Mouse (Mus musculus) heart, postnatal 0 days (tissue): ENCODE measurements around the gene Espn. TPM values are rescaled to one million over a fixed set of nuclear protein-coding genes. Genes with fewer than 3 reads are reported as not detected.
A peak's percentile ranks its signal among the peaks of the same experiment; 100 is the strongest.

ENCODE experiments used
- ATAC-seq: fragments of 200-750 bp; cut with Nextera tagmentation; 2 replicates; pipeline ENCODE4 v1.8.0; 2017; ENCODE audit warnings: low read depth, moderate number of reproducible peaks, moderate library complexity; ENCODE audit not compliant: insufficient read depth
- DNase-seq: peaks from one replicate; pipeline ENCODE4 v3.0.0-alpha.2; 2016; ENCODE audit warnings: low spot score
- H3K27ac ChIP-seq: fragments of 300-500 bp; sonication (generic); 2 replicates; pipeline ENCODE4 v1.5.1; 2014; ENCODE audit warnings: low read depth, mild to moderate bottlenecking
- H3K27me3 ChIP-seq: fragments of 300-500 bp; sonication (generic); 2 replicates; pipeline ENCODE4 v1.6.1; 2014; ENCODE audit warnings: low read length, mixed read lengths; ENCODE audit not compliant: control insufficient read depth, insufficient read depth
- H3K36me3 ChIP-seq: fragments of 300-500 bp; sonication (generic); replicated peaks from 2 replicates; pipeline ENCODE4 v1.6.1; 2014; ENCODE audit warnings: low read length, mixed read lengths; ENCODE audit not compliant: control insufficient read depth, insufficient read depth
- H3K4me1 ChIP-seq: fragments of 300-500 bp; sonication (generic); 2 replicates; pipeline ENCODE4 v1.6.1; 2014; ENCODE audit warnings: antibody characterized with exemption; ENCODE audit not compliant: control insufficient read depth, insufficient read depth
- H3K4me2 ChIP-seq: fragments of 300-500 bp; sonication (generic); 2 replicates; pipeline ENCODE4 v1.6.1; 2014; ENCODE audit warnings: low read depth, mild to moderate bottlenecking, low read length, moderate library complexity
- H3K4me3 ChIP-seq: fragments of 300-500 bp; sonication (generic); 2 replicates; pipeline ENCODE4 v1.5.1; 2014; ENCODE audit warnings: low read depth, low read length
- H3K9ac ChIP-seq: fragments of 300-500 bp; sonication (generic); replicated peaks from 2 replicates; pipeline ENCODE4 v1.6.1; 2014; ENCODE audit warnings: low read depth, low read length, mixed read lengths
- H3K9me3 ChIP-seq: fragments of 300-500 bp; sonication (generic); replicated peaks from 2 replicates; pipeline ENCODE4 v1.6.1; 2016; ENCODE audit warnings: low read length; ENCODE audit not compliant: control insufficient read depth
- CTCF ChIP-seq: IDR thresholded peaks from 2 replicates; pipeline ENCODE4 v1.5.1; 2016; ENCODE audit warnings: antibody characterized with exemption, control low read depth, low read depth
- EP300 ChIP-seq: IDR thresholded peaks from 2 replicates; pipeline ENCODE4 v1.6.1; 2016; ENCODE audit warnings: antibody characterized with exemption, low read depth
- WGBS: fragments of 180-500 bp; shearing (Covaris S2); extraction: QIAGEN DNeasy Blood & Tissue Kit; methylation state at CpG from one replicate; pipeline ENCODE4 v1.1.7; 2014; 5-methylcytosine and 5-hydroxymethylcytosine counted together
- polyA plus RNA-seq: library from polyadenylated mRNA; unstranded; fragments of >200 nt; fragmentation: Nextera tagmentation; extraction: Ambion mirVana; gene quantifications from 2 replicates; pipeline ENCODE4 v1.2.1, GENCODE M21; 2015
- total RNA-seq: library from RNA; depleted of rRNA; stranded (reverse); fragments of >200 nt; gene quantifications from 2 replicates; pipeline ENCODE4 v1.2.3, GENCODE M21; 2014; ENCODE audit warnings: low replicate concordance

The Espn gene
- total and polyA plus RNA-seq, 2 experiments from 2014 or later: 0.34 to 0.87 TPM

GRCm38 (mm10) chr4:152115921-152116612 is 36.1 kb downstream of the Espn start, which contains the start of gene Tnfrsf25:
Gene Tnfrsf25, plus strand, starts transcription at chr4:152115934.
- H3K4me3 ChIP-seq: peak within 1 kb of the TSS; percentile 33
- WGBS: 8% methylated on average over 29 of the region's 30 CpGs
- H3K27ac ChIP-seq: peak within 1 kb of the TSS; percentile 43; the same call in 1 of the 2 replicates
- TF ChIP-seq CTCF (no peak), EP300 (no peak)
- peaks cover 60% of the 10 kb centered on the region for H3K27me3 ChIP-seq
- H3K9ac ChIP-seq: peak within 1 kb of the TSS; percentile 45
- H3K4me2 ChIP-seq: peak within 1 kb of the TSS; percentile 50
- no peaks in the 10 kb centered on the region for H3K9me3 ChIP-seq
- peak; percentile 16 for ATAC-seq
- H3K4me1 ChIP-seq: peaks cover 14% of the 10 kb centered on the region
- peaks cover 39% of the 10 kb centered on the region for H3K36me3 ChIP-seq
- DNase-seq: peak; percentile 4

- peaks cover 58% of the 10 kb centered on the region for H3K36me3 ChIP-seq
- WGBS: 74% methylated on average over 16 of the region's 16 CpGs
- H3K4me1 ChIP-seq: peaks cover 7% of the 10 kb centered on the region
- H3K27me3 ChIP-seq: peaks cover 40% of the 10 kb centered on the region
- H3K4me3 ChIP-seq: no peak overlapping the region
- ATAC-seq (no peak), DNase-seq (no peak)
- no peak overlapping the region for H3K9ac ChIP-seq
- no peak overlapping the region for H3K4me2 ChIP-seq
- TF ChIP-seq CTCF: no peak
- no peak for TF ChIP-seq EP300
- no peak overlapping the region for H3K27ac ChIP-seq
- no peaks in the 10 kb centered on the region for H3K9me3 ChIP-seq
These were observed 38.1 kb downstream of the Espn start for GRCm38 (mm10) chr4:152114080-152114479.

- DNase-seq: no peak
- TF ChIP-seq CTCF (no peak), EP300 (no peak)
- Histone ChIP-seq H3K4me1 (peaks cover 14% of the 10 kb centered on the region), H3K4me3 (no peak overlapping the region), H3K36me3 (peaks cover 73% of the 10 kb centered on the region), H3K9me3 (no peaks in the 10 kb centered on the region), H3K4me2 (no peak overlapping the region), H3K27me3 (peaks cover 23% of the 10 kb centered on the region), H3K9ac (no peak overlapping the region), H3K27ac (no peak overlapping the region)
- ATAC-seq: no peak
- 93% methylated on average over 9 of the region's 9 CpGs for WGBS
These were observed 39.8 kb downstream of the Espn start for GRCm38 (mm10) chr4:152112329-152112728.

- no peak overlapping the region for H3K9ac ChIP-seq
- DNase-seq (no peak), ATAC-seq (no peak)
- WGBS: 80% methylated on average over 4 of the region's 4 CpGs
- no peak overlapping the region for H3K4me3 ChIP-seq
- no peak overlapping the region for H3K4me2 ChIP-seq
- TF ChIP-seq CTCF (no peak), EP300 (no peak)
- no peak overlapping the region for H3K27ac ChIP-seq
- H3K27me3 ChIP-seq: peaks cover 11% of the 10 kb centered on the region
- H3K4me1 ChIP-seq: peaks cover 11% of the 10 kb centered on the region
- H3K36me3 ChIP-seq: peaks cover 89% of the 10 kb centered on the region
- no peaks in the 10 kb centered on the region for H3K9me3 ChIP-seq
These were observed 41.5 kb downstream of the Espn start for GRCm38 (mm10) chr4:152110689-152111088.

- 74% methylated on average over 3 of the region's 3 CpGs for WGBS
- Histone ChIP-seq H3K27ac (no peak overlapping the region), H3K4me1 (0 out of 2 replicates have a peak, but pooled peaks cover 8% of the 10 kb centered on the region), H3K36me3 (peaks cover 88% of the 10 kb centered on the region), H3K4me3 (no peak overlapping the region), H3K9ac (no peak overlapping the region), H3K4me2 (no peak overlapping the region), H3K27me3 (no peaks in the 10 kb centered on the region; the same call in 1 of the 2 replicates), H3K9me3 (no peaks in the 10 kb centered on the region)
- DNase-seq (no peak), ATAC-seq (no peak)
- TF ChIP-seq CTCF: no peak
- no peak for TF ChIP-seq EP300
These were observed 42.7 kb downstream of the Espn start for GRCm38 (mm10) chr4:152109509-152109908.

- TF ChIP-seq CTCF (no peak), EP300 (no peak)
- 90% methylated on average over 5 of the region's 5 CpGs for WGBS
- Histone ChIP-seq H3K4me3 (no peak overlapping the region), H3K27ac (no peak overlapping the region), H3K4me2 (no peak overlapping the region), H3K9me3 (no peaks in the 10 kb centered on the region), H3K36me3 (peaks cover 88% of the 10 kb centered on the region), H3K4me1 (0 out of 2 replicates have a peak, but pooled peaks cover 8% of the 10 kb centered on the region), H3K9ac (no peak overlapping the region), H3K27me3 (no peaks in the 10 kb centered on the region; the same call in 1 of the 2 replicates)
- DNase-seq (no peak), ATAC-seq (no peak)
These were observed 43.5 kb downstream of the Espn start for GRCm38 (mm10) chr4:152108673-152109072.
